Mouse (Mus musculus): ENCODE measurements around the gene Mrpl30.

The Mrpl30 gene

GRCm38 (mm10) chr1:37890025-37890652 is at the start of gene Mrpl30, which contains the start of gene Mitd1:
Gene Mrpl30, plus strand, starts transcription at chr1:37890477.
Gene Mitd1, minus strand, starts transcription at chr1:37890411.
- peak; percentile 87 to 89 for DNase-seq (ENCODE audit: low spot score in 2 of 2)

- DNase-seq (ENCODE audit: low spot score in 2 of 2), result no peak
Measured at GRCm38 (mm10) chr1:37846878-37847277, 43.4 kb upstream of the Mrpl30 start.

GRCm38 (mm10) chr1:37850696-37851095 is 39.6 kb upstream of the Mrpl30 start:
- no peak for DNase-seq (ENCODE audit: low spot score in 2 of 2)

- peak; percentile 98 to 99 for DNase-seq (ENCODE audit: low spot score in 2 of 2)
Measured at GRCm38 (mm10) chr1:37864511-37865400, 25.5 kb upstream of the Mrpl30 start.

- no peak for DNase-seq (ENCODE audit: low spot score in 2 of 2)
Measured at GRCm38 (mm10) chr1:37865401-37866215, 24.7 kb upstream of the Mrpl30 start.

GRCm38 (mm10) chr1:37866286-37866685 is 24.0 kb upstream of the Mrpl30 start, which contains the start of gene Tsga10:
Gene Tsga10, minus strand, starts transcription at chr1:37866429.
- no peak for DNase-seq (ENCODE audit: low spot score in 2 of 2)

GRCm38 (mm10) chr1:37867056-37867455 is 23.2 kb upstream of the Mrpl30 start:
- DNase-seq (ENCODE audit: low spot score in 2 of 2), result no peak

GRCm38 (mm10) chr1:37867684-37868322 is 22.5 kb upstream of the Mrpl30 start:
- DNase-seq (ENCODE audit: low spot score in 2 of 2), result no peak

- DNase-seq (ENCODE audit: low spot score in 2 of 2), result no peak
Measured at GRCm38 (mm10) chr1:37868640-37869039, 21.6 kb upstream of the Mrpl30 start.

GRCm38 (mm10) chr1:37869362-37869761 is 20.9 kb upstream of the Mrpl30 start:
- DNase-seq (ENCODE audit: low spot score in 2 of 2), result no peak

- DNase-seq (ENCODE audit: low spot score in 2 of 2), result no peak
Measured at GRCm38 (mm10) chr1:37871704-37872103, 18.6 kb upstream of the Mrpl30 start, which contains the start of gene Lipt1. Gene Lipt1, plus strand, starts transcription at chr1:37871738.

- DNase-seq (ENCODE audit: low spot score in 2 of 2), result peak; percentile 49 to 50
Measured at GRCm38 (mm10) chr1:37872131-37873067, 17.9 kb upstream of the Mrpl30 start.

- DNase-seq (ENCODE audit: low spot score in 2 of 2), result no peak
Measured at GRCm38 (mm10) chr1:37873157-37873556, 17.1 kb upstream of the Mrpl30 start.

GRCm38 (mm10) chr1:37877736-37878460 is 12.4 kb upstream of the Mrpl30 start:
- DNase-seq (ENCODE audit: low spot score in 2 of 2), result no peak

GRCm38 (mm10) chr1:37883411-37883810 is 6.9 kb upstream of the Mrpl30 start:
- no peak for DNase-seq (ENCODE audit: low spot score in 2 of 2)

GRCm38 (mm10) chr1:37884451-37884850 is 5.8 kb upstream of the Mrpl30 start:
- DNase-seq (ENCODE audit: low spot score in 2 of 2), result no peak

- DNase-seq (ENCODE audit: low spot score in 2 of 2), result no peak
Measured at GRCm38 (mm10) chr1:37889206-37889605, 1.1 kb upstream of the Mrpl30 start.

- DNase-seq (ENCODE audit: low spot score in 2 of 2), result no peak
Measured at GRCm38 (mm10) chr1:37891400-37891799, 1.1 kb downstream of the Mrpl30 start.

GRCm38 (mm10) chr1:37894606-37895005 is 4.3 kb downstream of the Mrpl30 start:
- no peak for DNase-seq (ENCODE audit: low spot score in 2 of 2)

GRCm38 (mm10) chr1:37899816-37900215 is 9.5 kb downstream of the Mrpl30 start:
- DNase-seq (ENCODE audit: low spot score in 2 of 2), result no peak

Measured in frontal cortex, postnatal 25 days (tissue).